Mouse (Mus musculus) B cell, adult 2 months (primary cell): ENCODE measurements around the gene F2rl3.

ENCODE experiments used
- DNase-seq, 2 experiments: peaks; one replicate each; pipeline ENCODE4 v3.0.0; 2022

The F2rl3 gene

GRCm38 (mm10) chr8:72766777-72767176, 5.1 kb downstream of the F2rl3 start:
- no peak for DNase-seq

- no peak for DNase-seq
These were observed 16.1 kb downstream of the F2rl3 start for GRCm38 (mm10) chr8:72777797-72778196.

DNA sequence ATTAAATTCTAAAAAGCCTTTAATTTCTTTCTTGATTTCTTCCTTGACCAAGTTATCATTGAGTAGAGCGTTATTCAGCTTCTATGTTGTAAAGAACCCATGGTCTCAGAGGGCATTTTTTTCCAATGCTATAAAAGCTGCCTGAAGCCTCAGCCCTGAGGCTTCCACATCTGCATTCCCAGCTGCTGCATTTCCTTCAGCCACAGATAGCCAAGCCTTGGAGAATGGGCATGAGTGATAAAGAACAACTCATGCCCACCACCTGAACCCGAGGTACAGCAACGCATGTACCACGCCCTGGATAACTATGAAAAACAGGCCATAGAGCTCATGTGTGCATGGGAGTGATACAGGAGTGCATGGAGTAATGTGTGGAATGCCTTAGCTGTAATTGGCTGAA, 19.0 kb downstream of the F2rl3 start:
- DNase-seq: no peak

GRCm38 (mm10) chr8:72801583-72801982, 39.9 kb downstream of the F2rl3 start:
- DNase-seq: no peak

DNA sequence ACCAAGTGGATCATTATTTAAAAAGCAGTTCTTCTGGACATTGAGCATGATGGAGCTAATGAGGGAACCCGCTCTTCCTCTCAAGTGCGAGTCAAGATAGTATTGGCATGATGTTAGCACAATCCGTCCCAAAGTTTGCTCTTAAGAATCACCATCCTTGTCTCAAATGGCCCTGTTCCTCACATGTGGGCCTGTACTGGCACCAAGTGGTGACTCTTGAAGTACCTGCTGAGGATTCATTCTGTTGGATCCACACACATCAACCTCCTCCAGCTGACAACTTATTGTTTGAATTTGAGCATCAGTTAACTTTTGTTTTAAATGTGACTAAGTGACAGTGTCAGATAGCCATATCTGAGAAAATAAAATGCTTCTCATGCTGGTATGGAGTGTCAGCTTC, 51.0 kb downstream of the F2rl3 start:
- no peak for DNase-seq
